In genomic region chr15:12033155-12033554, GRCm38 (mm10) we compare ENCODE assay signal across 26 mouse cellular contexts. TPM values are rescaled to one million over a fixed set of nuclear protein-coding genes. Genes with fewer than 3 reads are reported as not detected.
DNase-seq lines count a peak whose midpoint lies in the region; ATAC-seq lines count a peak whose summit lies in the region.
"Had no signal": no experiment of that assay in that cellular context is flagged by ENCODE, and none has a peak within 500 bp of the region (broad histone marks: within the 10 kb centered on the region; RNA-seq: fewer than 3 reads in every experiment).

No protein-coding gene starts in this region.

- no peak overlapping the region for H3K9ac ChIP-seq in forebrain, embryonic 11.5 days (ENCODE audit: low read length)
- no peak overlapping the region for H3K9ac ChIP-seq in hindbrain, embryonic 12.5 days
- H3K9ac ChIP-seq: embryonic facial prominence, embryonic 12.5 days; forebrain, embryonic 13.5 days; forebrain, embryonic 15.5 days; forebrain, postnatal 0 days had no signal

- no peak overlapping the region for H3K4me2 ChIP-seq in forebrain, embryonic 11.5 days (ENCODE audit: low read depth, low read length, severe bottlenecking)
- no peak overlapping the region for H3K4me2 ChIP-seq in hindbrain, embryonic 12.5 days (replicated peaks)
- H3K4me2 ChIP-seq: embryonic facial prominence, embryonic 12.5 days; forebrain, embryonic 13.5 days; forebrain, embryonic 15.5 days had no signal

- no peaks in the 10 kb centered on the region for H3K9me3 ChIP-seq in forebrain, embryonic 11.5 days (ENCODE audit: control insufficient read depth, low read length)
- H3K9me3 ChIP-seq in forebrain, embryonic 10.5 days, result 0 out of 2 replicates have a peak, but pooled peaks cover 4% of the 10 kb centered on the region
- H3K9me3 ChIP-seq in hindbrain, embryonic 12.5 days (replicated peaks), result no peaks in the 10 kb centered on the region
- H3K9me3 ChIP-seq: embryonic facial prominence, embryonic 10.5 days; embryonic facial prominence, embryonic 12.5 days; forebrain, embryonic 15.5 days; G1E had no signal

- no peaks in the 10 kb centered on the region for H3K4me1 ChIP-seq in forebrain, embryonic 11.5 days (replicated peaks; ENCODE audit: control insufficient read depth, insufficient read depth, low read length)
- peaks cover 4% of the 10 kb centered on the region for H3K4me1 ChIP-seq in forebrain, embryonic 10.5 days
- H3K4me1 ChIP-seq in hindbrain, embryonic 12.5 days, result no peaks in the 10 kb centered on the region
- H3K4me1 ChIP-seq: embryonic facial prominence, embryonic 12.5 days; forebrain, embryonic 13.5 days; forebrain, embryonic 15.5 days had no signal

- DNase-seq in forebrain, embryonic 11.5 days (ENCODE audit: low spot score), result peak; percentile 11
- no peak for DNase-seq in forebrain, embryonic 10.5 days (ENCODE audit: extremely low spot score, low spot score)
- peak; percentile 34 for DNase-seq in ES-CJ7 (ENCODE audit: low read depth, low spot score)
- peak; percentile 65 for DNase-seq in R1 (ENCODE audit: low read depth, low spot score)
- no peak for DNase-seq in layer of hippocampus, postnatal 25 days (ENCODE audit: extremely low spot score in 1 of 2, low spot score in 1 of 2)
- no peak for DNase-seq in heart, adult 18-20 months
- DNase-seq: adrenal gland, adult 8-10 months; adrenal gland, postnatal 14 days; adrenal gland, postnatal 36 days; B cell, adult 2 months; cerebellum, adult 11-12 months; cerebellum, adult 2 months; cerebellum, adult 9-10 months; cerebellum, postnatal 10 days; cerebellum, postnatal 25 days; forebrain, postnatal 0 days had no signal

- no peak for ATAC-seq in forebrain, embryonic 11.5 days (replicated peaks; ENCODE audit: low FRiP score)
- no peak for ATAC-seq in hindbrain, embryonic 12.5 days (ENCODE audit: low FRiP score)
- ATAC-seq: activated CD4-positive, CD25-positive, alpha-beta regulatory T cell, adult 4 months; CD4-positive, CD25-positive, alpha-beta regulatory T cell, adult 4 months; forebrain, embryonic 13.5 days; forebrain, embryonic 15.5 days; forebrain, postnatal 0 days; Patski had no signal

- no peaks in the 10 kb centered on the region for H3K27me3 ChIP-seq in forebrain, embryonic 11.5 days (ENCODE audit: control insufficient read depth, insufficient read depth, low read length)
- no peaks in the 10 kb centered on the region for H3K27me3 ChIP-seq in forebrain, embryonic 10.5 days (ENCODE audit: poor library complexity, severe bottlenecking)
- H3K27me3 ChIP-seq in hindbrain, embryonic 12.5 days, result no peaks in the 10 kb centered on the region
- H3K27me3 ChIP-seq: CH12.LX; embryonic facial prominence, embryonic 12.5 days; forebrain, embryonic 13.5 days; forebrain, embryonic 15.5 days; Patski had no signal

- H3K36me3 ChIP-seq in forebrain, embryonic 11.5 days (ENCODE audit: control insufficient read depth, insufficient read depth, low read length), result no peaks in the 10 kb centered on the region
- H3K36me3 ChIP-seq in forebrain, embryonic 10.5 days (replicated peaks), result no peaks in the 10 kb centered on the region
- H3K36me3 ChIP-seq in hindbrain, embryonic 12.5 days, result no peaks in the 10 kb centered on the region
- H3K36me3 ChIP-seq: embryonic facial prominence, embryonic 10.5 days; embryonic facial prominence, embryonic 12.5 days; forebrain, embryonic 15.5 days; G1E had no signal

- H3K4me3 ChIP-seq in forebrain, embryonic 11.5 days (ENCODE audit: low read depth, low read length), result no peak overlapping the region
- no peak overlapping the region for H3K4me3 ChIP-seq in forebrain, embryonic 10.5 days
- no peak overlapping the region for H3K4me3 ChIP-seq in hindbrain, embryonic 12.5 days
- H3K4me3 ChIP-seq: embryonic facial prominence, embryonic 10.5 days; embryonic facial prominence, embryonic 12.5 days; forebrain, embryonic 13.5 days; forebrain, embryonic 15.5 days had no signal

- no peak overlapping the region for H3K27ac ChIP-seq in forebrain, embryonic 11.5 days (ENCODE audit: low read depth, low read length)
- H3K27ac ChIP-seq in forebrain, embryonic 10.5 days, result no peak overlapping the region
- H3K27ac ChIP-seq in hindbrain, embryonic 12.5 days, result no peak overlapping the region
- H3K27ac ChIP-seq: embryonic facial prominence, embryonic 10.5 days; embryonic facial prominence, embryonic 12.5 days; forebrain, embryonic 13.5 days; forebrain, embryonic 15.5 days had no signal

RNA-seq across cellular contexts. Expression of gene Sub1, which starts 36.4 kb away (rescaled TPM):
- polyA plus RNA-seq in forebrain, embryonic 11.5 days (2014; fragmentation: Nextera tagmentation; extraction: Ambion mirVana), result 627 and 726 TPM in 2 replicates
- 744 and 763 TPM in 2 replicates for polyA plus RNA-seq in forebrain, embryonic 10.5 days (2016; fragmentation: Nextera tagmentation; extraction: Ambion mirVana)
- 100 to 1,000 TPM; 305 to 336 TPM for total RNA-seq in layer of hippocampus, postnatal 25 days (2021)
- 10 to 100 TPM; 85.1 to 87.2 TPM for total RNA-seq in heart, adult 18-20 months (2021)
- polyA plus RNA-seq in hindbrain, embryonic 12.5 days (2016; fragmentation: Nextera tagmentation; extraction: Ambion mirVana), result 659 and 677 TPM in 2 replicates

Comparison
In these comparisons a context has a peak if more than half of its experiments do, and no peak if none do; other contexts are left out.
1. DNase-seq: peak in forebrain, embryonic 11.5 days (single experiment), ES-CJ7 (single experiment) and R1 (single experiment); none in forebrain, embryonic 10.5 days (single experiment), layer of hippocampus, postnatal 25 days (0 of 2) and heart, adult 18-20 months (0 of 2).